Mouse (Mus musculus) liver, embryonic 13.5 days (tissue): ENCODE data around the gene Arid4a. TPM values are rescaled to one million over a fixed set of nuclear protein-coding genes. Genes with fewer than 3 reads are reported as not detected.

ENCODE experiments used
- ATAC-seq: fragments of 200-750 bp; cut with Nextera tagmentation; 2 replicates; pipeline ENCODE4 v1.8.0; 2017; ENCODE audit warnings: low read depth, mild to moderate bottlenecking, moderate number of reproducible peaks, moderate library complexity
- DNase-seq: peaks from one replicate; pipeline ENCODE4 v3.0.0; 2022
- H3K27ac ChIP-seq: fragments of 300-500 bp; sonication (generic); 2 replicates; pipeline ENCODE4 v1.5.1; 2015; ENCODE audit warnings: moderate library complexity, mild to moderate bottlenecking, inconsistent platforms
- H3K27me3 ChIP-seq: fragments of 300-500 bp; sonication (generic); 2 replicates; pipeline ENCODE4 v1.6.1; 2015; ENCODE audit warnings: mild to moderate bottlenecking, inconsistent platforms
- H3K36me3 ChIP-seq: fragments of 300-500 bp; sonication (generic); 2 replicates; pipeline ENCODE4 v1.6.1; 2015; ENCODE audit warnings: mild to moderate bottlenecking, inconsistent platforms
- H3K4me1 ChIP-seq: fragments of 300-500 bp; sonication (generic); replicated peaks from 2 replicates; pipeline ENCODE4 v1.6.1; 2015; ENCODE audit warnings: inconsistent platforms
- H3K4me2 ChIP-seq: fragments of 300-500 bp; sonication (generic); 2 replicates; pipeline ENCODE4 v1.6.1; 2015; ENCODE audit warnings: inconsistent platforms, mild to moderate bottlenecking, moderate library complexity
- H3K4me3 ChIP-seq: fragments of 300-500 bp; sonication (generic); replicated peaks from 2 replicates; pipeline ENCODE4 v1.5.1; 2015; ENCODE audit warnings: mild to moderate bottlenecking, inconsistent platforms
- H3K9ac ChIP-seq: fragments of 300-500 bp; sonication (generic); 2 replicates; pipeline ENCODE4 v1.6.1; 2015; ENCODE audit warnings: mild to moderate bottlenecking, inconsistent platforms
- H3K9me3 ChIP-seq: fragments of 300-500 bp; sonication (generic); replicated peaks from 2 replicates; pipeline ENCODE4 v1.6.1; 2016; ENCODE audit warnings: inconsistent platforms
- WGBS: fragments of 180-500 bp; shearing (Covaris S2); methylation state at CpG from one replicate; pipeline ENCODE4 v1.1.7; 2015; ENCODE audit not compliant: insufficient replicate concordance; 5-methylcytosine and 5-hydroxymethylcytosine counted together
- polyA plus RNA-seq: library from polyadenylated mRNA; unstranded; fragments of >200 nt; fragmentation: Nextera tagmentation; extraction: Ambion mirVana; gene quantifications from 2 replicates; pipeline ENCODE4 v1.2.1, GENCODE M21; 2015

Gene Arid4a
- polyA plus RNA-seq, 1 experiment from 2014 or later = 24.1 TPM

DNA sequence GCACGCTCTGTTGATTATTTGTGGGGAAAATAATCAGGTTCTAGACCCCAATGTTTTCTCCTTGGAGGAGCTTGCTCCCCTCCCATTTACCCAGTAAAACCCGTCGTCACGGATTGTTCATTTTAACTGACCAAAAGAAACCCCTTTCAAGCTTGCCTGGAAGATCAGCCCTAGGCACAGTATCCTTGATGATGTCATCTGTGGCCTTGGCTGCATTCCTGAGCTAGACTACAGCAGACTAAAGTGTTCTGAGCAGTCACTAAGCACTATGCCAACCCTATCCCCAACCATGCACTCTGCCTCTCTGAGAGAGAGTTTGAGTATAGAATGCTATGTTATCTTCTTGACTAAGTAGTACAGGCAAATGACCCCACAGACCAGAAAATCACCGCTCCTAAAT is 100.6 kb downstream of the Arid4a start:
- no peak overlapping the region for H3K4me3 ChIP-seq
- no peak for DNase-seq

DNA sequence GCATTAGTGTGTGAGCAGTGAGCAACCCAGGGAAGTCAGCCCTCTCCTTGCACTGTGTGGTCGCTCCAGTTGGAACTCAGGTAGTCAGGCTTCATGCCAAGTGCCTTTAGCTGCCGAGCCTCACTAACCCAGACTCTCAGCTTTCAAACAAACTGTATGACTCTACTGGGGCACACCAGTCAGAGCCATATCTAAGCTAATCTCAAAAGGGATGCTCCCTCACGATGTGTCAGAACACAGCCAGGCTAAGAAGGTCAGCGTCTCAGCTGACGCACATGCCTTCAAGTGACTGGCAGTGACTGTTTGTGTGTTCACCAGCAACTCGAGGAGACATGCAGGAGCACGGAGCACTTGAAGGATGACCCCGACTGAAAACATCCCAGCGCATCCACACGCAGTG is 106.9 kb downstream of the Arid4a start:
- H3K9me3 ChIP-seq = no peaks in the 10 kb centered on the region
- H3K4me3 ChIP-seq = no peak overlapping the region
- H3K4me1 ChIP-seq = no peaks in the 10 kb centered on the region
- DNase-seq = no peak
- no peaks in the 10 kb centered on the region for H3K27me3 ChIP-seq
- no peak overlapping the region for H3K9ac ChIP-seq
- H3K36me3 ChIP-seq = peaks cover 46% of the 10 kb centered on the region
- H3K27ac ChIP-seq = no peak overlapping the region
- ATAC-seq = no peak
- no peak overlapping the region for H3K4me2 ChIP-seq
- 81% methylated on average over 10 of the region's 10 CpGs for WGBS

More for the DNA sequence above, 100.6 kb downstream of the Arid4a start:
- H3K9me3 ChIP-seq = no peaks in the 10 kb centered on the region
- H3K27ac ChIP-seq = no peak overlapping the region
- no peak for ATAC-seq
- no peak overlapping the region for H3K9ac ChIP-seq
- no peak overlapping the region for H3K4me2 ChIP-seq
- H3K4me1 ChIP-seq = peaks cover 19% of the 10 kb centered on the region
- 73% methylated on average over 5 of the region's 5 CpGs for WGBS
- peaks cover 4% of the 10 kb centered on the region for H3K27me3 ChIP-seq
- no peaks in the 10 kb centered on the region for H3K36me3 ChIP-seq

DNA sequence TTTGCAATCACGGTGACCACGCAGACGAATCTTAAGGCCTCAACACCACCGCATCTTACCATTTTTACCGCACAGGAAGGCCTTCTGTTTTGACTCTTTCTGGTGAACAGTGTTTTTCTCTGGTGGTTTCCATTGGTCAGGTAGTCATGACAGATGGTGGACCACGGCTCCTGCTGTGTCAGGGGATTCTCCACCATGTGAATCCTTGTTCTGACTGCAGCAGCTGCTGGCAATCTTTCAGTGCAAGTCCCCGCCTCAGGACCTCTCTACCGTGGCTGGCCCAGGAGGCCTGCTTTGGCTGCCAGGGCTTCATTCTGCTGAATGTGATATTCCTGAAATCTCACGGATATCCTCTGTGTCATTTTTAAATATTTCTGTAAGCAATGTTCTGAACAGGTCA is 107.5 kb downstream of the Arid4a start:
- DNase-seq = no peak
- Histone ChIP-seq H3K9me3 (no peaks in the 10 kb centered on the region), H3K4me3 (no peak overlapping the region), H3K27ac (no peak overlapping the region), H3K36me3 (peaks cover 52% of the 10 kb centered on the region), H3K4me1 (no peaks in the 10 kb centered on the region), H3K4me2 (no peak overlapping the region), H3K9ac (no peak overlapping the region), H3K27me3 (no peaks in the 10 kb centered on the region)
- WGBS = 84% methylated on average over 9 of the region's 9 CpGs
- no peak for ATAC-seq

DNA sequence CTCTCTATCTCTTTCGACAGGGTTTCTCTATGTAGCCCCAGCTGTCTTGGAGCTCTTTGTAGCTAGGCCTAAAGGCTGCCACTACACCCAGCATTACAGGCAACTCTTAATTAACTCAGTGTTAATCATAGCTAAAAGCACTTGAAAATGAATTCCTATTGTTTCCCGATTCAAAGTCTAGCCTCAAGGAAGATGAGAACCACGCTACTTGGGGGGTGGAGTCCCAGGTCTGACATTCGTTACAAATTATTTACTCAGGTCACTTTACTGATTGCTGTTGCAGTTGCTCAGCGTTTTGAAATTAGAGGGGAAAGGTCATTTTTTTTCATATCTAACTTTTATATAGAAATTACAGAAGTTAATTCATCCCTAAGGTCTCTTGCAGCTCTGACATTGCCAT is 119.8 kb downstream of the Arid4a start:
- 10% methylated on average over 5 of the region's 5 CpGs for WGBS
- Histone ChIP-seq H3K36me3 (peaks cover 36% of the 10 kb centered on the region), H3K9me3 (no peaks in the 10 kb centered on the region), H3K27ac (no peak overlapping the region; the same call in 1 of the 2 replicates), H3K4me1 (peaks cover 34% of the 10 kb centered on the region), H3K27me3 (no peaks in the 10 kb centered on the region), H3K4me2 (peak overlapping the region; percentile 97), H3K4me3 (peak overlapping the region; percentile 92), H3K9ac (peak overlapping the region; percentile 89)
- no peak for DNase-seq
- ATAC-seq = no peak

DNA sequence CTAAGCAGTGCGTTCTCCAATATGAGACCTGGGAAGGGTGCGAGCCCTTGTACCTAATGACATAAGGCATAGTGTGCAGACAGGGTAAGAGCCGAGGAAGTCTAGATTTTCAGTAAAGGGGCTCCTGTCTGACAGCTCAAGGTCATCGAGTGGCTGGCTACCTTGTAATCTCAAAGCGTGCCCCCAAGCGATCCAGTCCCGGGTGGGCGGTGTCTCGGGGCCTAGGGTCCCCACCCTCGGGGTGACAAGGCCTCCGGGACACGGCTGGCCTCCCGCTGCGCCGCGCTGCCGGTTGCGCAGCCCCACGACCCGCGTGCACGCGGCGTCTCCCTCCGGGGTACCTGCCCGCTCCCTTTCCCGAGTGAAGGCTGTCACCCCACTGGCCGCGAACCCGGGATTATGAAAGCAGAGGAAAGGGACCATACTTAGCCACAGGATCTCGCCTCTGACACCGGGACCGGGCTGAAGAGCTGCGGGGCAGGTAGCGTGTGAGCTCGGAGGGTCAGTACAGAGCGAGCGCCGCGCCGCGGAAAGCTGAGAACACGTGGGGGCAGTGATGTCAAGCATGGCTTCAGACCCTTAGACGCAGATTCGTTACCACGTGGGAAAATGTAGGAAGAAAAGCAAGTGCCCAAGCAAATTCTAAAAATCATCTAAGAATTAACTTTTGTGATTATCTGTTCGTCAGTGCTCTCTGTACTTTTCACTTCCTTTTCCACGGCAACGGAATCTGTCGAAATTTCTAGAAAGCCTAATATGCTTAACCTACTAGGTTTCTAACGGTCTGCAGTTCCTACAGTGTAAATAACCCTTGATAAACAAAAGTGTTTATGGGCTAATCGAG is 120.6 kb downstream of the Arid4a start, which contains the start of the genes Timm9 and 2700049A03Rik:
TSS of gene Timm9 (minus strand) at position 555 of the 844 bp plus-strand sequence.
TSS of gene 2700049A03Rik (plus strand) at position 719 of the 844 bp plus-strand sequence.
- peak within 1 kb of the TSS; percentile 83 for H3K27ac ChIP-seq
- no peaks in the 10 kb centered on the region for H3K9me3 ChIP-seq
- peak within 1 kb of the TSS; percentile 89 for H3K9ac ChIP-seq
- no peaks in the 10 kb centered on the region for H3K27me3 ChIP-seq
- peak within 1 kb of the TSS; percentile 92 for H3K4me3 ChIP-seq
- H3K4me1 ChIP-seq = peaks cover 34% of the 10 kb centered on the region
- DNase-seq (peak; percentile 76), ATAC-seq (peak; percentile 84)
- peaks cover 36% of the 10 kb centered on the region for H3K36me3 ChIP-seq
- H3K4me2 ChIP-seq = peak within 1 kb of the TSS; percentile 97
- WGBS = 1% methylated on average over 52 of the region's 52 CpGs

DNA sequence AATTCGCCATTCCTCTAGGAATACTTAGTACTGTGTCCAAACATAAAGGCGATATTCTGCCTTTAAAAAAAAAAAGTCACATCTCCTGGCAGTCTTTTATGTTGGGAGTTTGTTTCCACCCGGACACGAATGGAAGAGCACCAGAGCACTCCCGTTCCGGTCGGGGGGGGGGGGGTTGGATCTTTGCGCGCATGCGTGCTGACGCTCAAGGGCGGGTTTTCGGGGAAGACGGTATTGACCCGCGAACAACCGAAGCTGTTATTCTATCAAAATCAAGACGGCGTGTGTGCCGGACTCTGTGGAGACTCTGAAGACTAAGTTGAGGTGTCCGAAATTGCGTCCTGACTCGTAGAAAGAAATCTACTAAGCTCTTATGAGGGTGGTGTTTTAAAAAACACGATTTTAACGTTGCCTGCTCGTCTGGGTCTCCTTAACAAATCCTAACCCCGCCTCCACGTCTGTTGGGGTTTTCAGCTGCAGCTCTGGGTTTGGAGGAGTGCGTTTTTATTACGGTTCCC is 121.2 kb downstream of the Arid4a start:
- DNase-seq (peak; percentile 74), ATAC-seq (peak; percentile 82)
- WGBS = under 1% methylated on average over 30 of the region's 30 CpGs
- no peaks in the 10 kb centered on the region for H3K9me3 ChIP-seq
- peaks cover 34% of the 10 kb centered on the region for H3K4me1 ChIP-seq
- H3K4me2 ChIP-seq = peak overlapping the region; percentile 97
- no peaks in the 10 kb centered on the region for H3K27me3 ChIP-seq
- H3K36me3 ChIP-seq = peaks cover 36% of the 10 kb centered on the region
- peak overlapping the region; percentile 89 for H3K9ac ChIP-seq
- peak overlapping the region; percentile 83 for H3K27ac ChIP-seq
- peak overlapping the region; percentile 92 for H3K4me3 ChIP-seq

DNA sequence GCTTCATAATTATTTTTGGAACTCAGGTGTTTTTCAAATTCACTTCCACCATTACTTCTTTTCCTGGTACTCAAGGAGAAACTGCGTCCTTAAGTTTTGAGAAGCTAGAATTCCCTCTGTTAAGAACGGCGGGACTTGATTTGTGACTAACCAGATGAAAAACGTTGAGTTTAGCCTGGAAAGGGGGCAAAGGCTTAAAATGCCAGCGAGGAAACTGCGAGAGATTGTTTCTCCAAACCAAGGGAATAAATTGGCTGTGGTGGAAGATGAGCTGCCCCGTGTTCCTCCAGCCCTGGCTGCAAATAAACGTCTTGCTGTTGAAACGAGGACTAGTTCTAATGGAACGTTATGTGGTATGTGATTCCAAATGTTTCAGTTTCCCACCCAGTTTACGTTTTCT is 121.9 kb downstream of the Arid4a start:
- ATAC-seq = no peak
- Histone ChIP-seq H3K9me3 (no peaks in the 10 kb centered on the region), H3K27me3 (no peaks in the 10 kb centered on the region), H3K27ac (peak overlapping the region; percentile 61), H3K4me1 (peaks cover 34% of the 10 kb centered on the region), H3K4me3 (peak overlapping the region; percentile 92), H3K4me2 (peak overlapping the region; percentile 93), H3K9ac (peak overlapping the region; percentile 89), H3K36me3 (peaks cover 37% of the 10 kb centered on the region)
- 4% methylated on average over 11 of the region's 11 CpGs for WGBS
- DNase-seq = no peak

DNA sequence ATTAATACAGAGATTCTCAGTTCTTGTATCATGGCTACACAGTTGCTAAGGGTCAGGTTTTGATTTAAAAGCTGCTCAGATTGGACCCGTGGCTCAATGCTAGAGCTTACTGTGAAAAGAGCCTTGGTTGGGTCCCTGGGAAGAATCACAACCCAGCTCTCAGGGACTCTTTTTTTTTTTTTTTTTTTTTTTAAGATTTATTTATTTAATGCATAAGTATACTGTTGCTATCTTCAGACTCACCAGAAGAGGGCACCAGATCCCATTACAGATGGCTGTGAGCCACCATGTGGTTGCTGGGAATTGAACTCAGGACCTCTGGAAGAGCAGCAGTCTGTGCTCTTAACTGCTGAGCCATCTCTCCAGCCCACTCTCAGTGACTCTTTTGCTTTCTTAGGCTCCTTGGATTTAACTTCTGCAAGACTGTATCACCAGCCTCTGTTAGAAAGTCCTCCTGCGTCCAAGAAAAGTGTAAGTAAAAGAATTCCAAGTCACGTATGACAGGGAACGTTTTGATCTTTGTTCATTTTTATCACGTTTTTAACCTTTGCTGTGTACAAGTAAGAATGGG is 123.6 kb downstream of the Arid4a start:
- peak overlapping the region; percentile 93 for H3K4me2 ChIP-seq
- DNase-seq = peak; percentile 16
- ATAC-seq = no peak
- no peak overlapping the region for H3K4me3 ChIP-seq
- peaks cover 32% of the 10 kb centered on the region for H3K4me1 ChIP-seq
- peaks cover 48% of the 10 kb centered on the region for H3K36me3 ChIP-seq
- no peak overlapping the region for H3K9ac ChIP-seq
- H3K9me3 ChIP-seq = no peaks in the 10 kb centered on the region
- no peaks in the 10 kb centered on the region for H3K27me3 ChIP-seq
- 65% methylated on average over 5 of the region's 5 CpGs for WGBS
- no peak overlapping the region for H3K27ac ChIP-seq

DNA sequence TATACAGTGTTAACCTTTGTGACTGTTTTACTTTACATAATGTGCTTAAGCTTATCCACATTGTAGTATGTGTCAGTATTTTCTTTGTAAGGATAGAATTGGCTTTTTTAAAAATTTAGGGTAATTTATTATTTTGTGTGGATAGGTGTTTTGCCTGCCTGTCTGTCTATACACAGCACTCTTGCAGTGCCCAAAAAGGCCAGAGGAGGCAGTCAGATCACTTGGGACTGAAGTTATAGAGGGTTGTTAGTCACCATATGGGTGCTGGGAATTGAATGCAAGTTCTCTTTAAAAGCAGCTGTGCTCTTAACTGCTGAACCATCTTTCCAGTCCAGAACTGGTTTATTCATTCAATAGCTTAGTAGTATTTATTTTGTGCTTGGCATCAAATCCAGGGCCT is 125.4 kb downstream of the Arid4a start:
- H3K36me3 ChIP-seq = peaks cover 46% of the 10 kb centered on the region

DNA sequence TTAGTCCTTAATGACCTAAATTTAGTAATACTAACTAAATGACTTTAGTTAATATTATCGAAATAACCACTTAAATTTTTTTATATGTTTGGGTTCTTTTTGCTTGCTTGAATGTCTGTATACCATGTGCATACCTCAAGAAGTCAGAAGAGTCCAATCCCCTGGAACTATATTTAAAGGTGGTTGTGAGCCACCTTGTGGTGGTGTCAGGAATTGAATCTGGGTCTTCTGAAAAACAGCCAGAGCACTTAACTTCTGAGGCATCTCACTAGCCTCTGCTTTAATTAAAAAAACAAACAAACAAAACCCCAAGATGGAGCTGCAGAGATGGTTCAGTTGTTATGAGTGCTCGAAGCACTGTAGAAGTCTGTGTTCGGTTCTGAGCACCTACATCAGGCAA is 131.9 kb downstream of the Arid4a start:
- ATAC-seq = no peak
- no peak overlapping the region for H3K4me3 ChIP-seq

More for the DNA sequence above, 125.4 kb downstream of the Arid4a start:
- Histone ChIP-seq H3K27ac (no peak overlapping the region), H3K4me1 (peaks cover 20% of the 10 kb centered on the region), H3K4me3 (no peak overlapping the region), H3K9me3 (no peaks in the 10 kb centered on the region), H3K9ac (no peak overlapping the region), H3K4me2 (no peak overlapping the region), H3K27me3 (no peaks in the 10 kb centered on the region)
- ATAC-seq = no peak
- no peak for DNase-seq

More for the DNA sequence above, 131.9 kb downstream of the Arid4a start:
- H3K36me3 ChIP-seq = peaks cover 47% of the 10 kb centered on the region
- DNase-seq = peak; percentile 12
- 61% methylated on average over 3 of the region's 3 CpGs for WGBS
- no peak overlapping the region for H3K9ac ChIP-seq
- no peaks in the 10 kb centered on the region for H3K27me3 ChIP-seq
- no peaks in the 10 kb centered on the region for H3K9me3 ChIP-seq
- H3K4me1 ChIP-seq = no peaks in the 10 kb centered on the region
- H3K27ac ChIP-seq = no peak overlapping the region
- no peak overlapping the region for H3K4me2 ChIP-seq
